10 mouse cellular contexts compared by ENCODE assay signal in the genomic region with DNA sequence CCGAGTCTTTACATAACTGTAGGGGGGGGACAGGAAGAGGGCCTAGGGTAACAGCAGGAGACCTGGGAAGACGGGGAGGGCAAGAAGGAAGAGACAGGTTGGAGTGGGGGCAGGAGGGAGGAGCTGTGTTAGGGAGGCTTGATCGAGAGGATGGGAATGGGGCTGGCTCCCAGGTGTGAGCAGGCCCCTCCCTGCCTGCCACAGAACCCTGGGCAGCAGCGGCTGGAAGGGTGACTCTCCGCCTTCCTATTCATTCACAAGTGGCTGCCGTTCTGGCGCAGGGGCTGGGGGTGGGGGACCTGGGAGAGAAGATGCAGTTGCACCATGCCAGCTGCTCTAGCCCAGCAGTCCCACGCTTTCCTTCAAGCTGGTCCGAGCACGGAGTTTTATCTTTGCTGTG. TPM values are rescaled to one million over a fixed set of nuclear protein-coding genes. Genes with fewer than 3 reads are reported as not detected.
DNase-seq lines count a peak whose midpoint lies in the region; ATAC-seq and TF ChIP-seq lines count a peak whose summit lies in the region.
"Had no signal": no experiment of that assay in that cellular context is flagged by ENCODE, and none has a peak within 500 bp of the region (broad histone marks: within the 10 kb centered on the region; RNA-seq: fewer than 3 reads in every experiment).

No protein-coding gene starts in this region.

- no peaks in the 10 kb centered on the region for H3K36me3 ChIP-seq in embryonic facial prominence, embryonic 14.5 days (ENCODE audit: control insufficient read depth, insufficient read depth, low read length)
- H3K36me3 ChIP-seq in kidney, postnatal 0 days (ENCODE audit: insufficient read depth, low read length): no peaks in the 10 kb centered on the region
- H3K36me3 ChIP-seq in midbrain, embryonic 11.5 days (ENCODE audit: control insufficient read depth, insufficient read depth, low read length): no peaks in the 10 kb centered on the region

- ATAC-seq in embryonic facial prominence, embryonic 14.5 days (ENCODE audit: low read depth): peak; percentile 48
- peak; percentile 47 for ATAC-seq in kidney, postnatal 0 days (replicated peaks; ENCODE audit: low FRiP score, low read depth)
- ATAC-seq in midbrain, embryonic 11.5 days (ENCODE audit: low FRiP score): peak; percentile 43

- H3K27me3 ChIP-seq in embryonic facial prominence, embryonic 14.5 days (replicated peaks; ENCODE audit: control insufficient read depth, insufficient read depth, low read length): no peaks in the 10 kb centered on the region
- H3K27me3 ChIP-seq in kidney, postnatal 0 days (ENCODE audit: insufficient read depth, low read length): no peaks in the 10 kb centered on the region
- H3K27me3 ChIP-seq in midbrain, embryonic 11.5 days (ENCODE audit: control insufficient read depth, insufficient read depth, low read length): no peaks in the 10 kb centered on the region

- TF ChIP-seq CTCF in kidney, postnatal 0 days (IDR thresholded peaks at IDR 0.05; ENCODE audit: low read depth): no peak

- no peak overlapping the region for H3K27ac ChIP-seq in embryonic facial prominence, embryonic 14.5 days (replicated peaks; ENCODE audit: low read depth, low read length)
- H3K27ac ChIP-seq in kidney, postnatal 0 days: peak overlapping the region; percentile 79
- H3K27ac ChIP-seq in midbrain, embryonic 11.5 days (ENCODE audit: low read depth, low read length): no peak overlapping the region

- peak; percentile 25 for DNase-seq in adrenal gland, postnatal 10 days
- no peak for DNase-seq in adrenal gland, adult 18-20 months (ENCODE audit: low spot score in 2 of 2)
- peak; percentile 41 for DNase-seq in 3134 (ENCODE audit: extremely low read depth, insufficient read length, low spot score)
- peak; percentile 43 for DNase-seq in embryonic facial prominence, embryonic 14.5 days (ENCODE audit: low spot score)
- DNase-seq in kidney, postnatal 0 days (ENCODE audit: low spot score): no peak
- no peak for DNase-seq in midbrain, embryonic 11.5 days (ENCODE audit: low spot score, missing footprints)
- DNase-seq in ovary, adult 18-20 months (ENCODE audit: low spot score): no peak
- DNase-seq in layer of hippocampus, adult 9-11 months: no peak

- peak overlapping the region; percentile 23 for H3K4me3 ChIP-seq in embryonic facial prominence, embryonic 14.5 days (ENCODE audit: low read depth, low read length)
- H3K4me3 ChIP-seq in kidney, postnatal 0 days (replicated peaks; ENCODE audit: low read depth, low read length): peak overlapping the region; percentile 41
- H3K4me3 ChIP-seq in midbrain, embryonic 11.5 days (ENCODE audit: low read depth, low read length): no peak overlapping the region

- 9% methylated on average over 7 of the region's 10 CpGs for WGBS in embryonic facial prominence, embryonic 14.5 days
- WGBS in kidney, postnatal 0 days: 3% methylated on average over 10 of the region's 10 CpGs
- WGBS in midbrain, embryonic 11.5 days: 4% methylated on average over 10 of the region's 10 CpGs

- H3K4me1 ChIP-seq in embryonic facial prominence, embryonic 14.5 days (ENCODE audit: control insufficient read depth, insufficient read depth, low read length): peaks cover 26% of the 10 kb centered on the region
- no peaks in the 10 kb centered on the region; the same call in 1 of the 2 replicates for H3K4me1 ChIP-seq in kidney, postnatal 0 days (replicated peaks; ENCODE audit: insufficient read depth, low read length)
- H3K4me1 ChIP-seq in midbrain, embryonic 11.5 days (ENCODE audit: control insufficient read depth, insufficient read depth, low read length): peaks cover 14% of the 10 kb centered on the region

- H3K9me3 ChIP-seq in embryonic facial prominence, embryonic 14.5 days (ENCODE audit: control insufficient read depth, low read length): no peaks in the 10 kb centered on the region
- H3K9me3 ChIP-seq in kidney, postnatal 0 days (replicated peaks; ENCODE audit: low read length): no peaks in the 10 kb centered on the region
- H3K9me3 ChIP-seq in midbrain, embryonic 11.5 days (ENCODE audit: control insufficient read depth, low read length): no peaks in the 10 kb centered on the region

- 0 out of 2 replicates have a peak overlapping the region, but pooled peaks have one; percentile 34 for H3K9ac ChIP-seq in embryonic facial prominence, embryonic 14.5 days (ENCODE audit: low read depth, low read length)
- peak overlapping the region; percentile 63 for H3K9ac ChIP-seq in kidney, postnatal 0 days (ENCODE audit: low read depth, low read length)
- H3K9ac ChIP-seq in midbrain, embryonic 11.5 days (ENCODE audit: low read length): peak overlapping the region; percentile 33; the same call in 1 of the 2 replicates

- H3K4me2 ChIP-seq in embryonic facial prominence, embryonic 14.5 days (ENCODE audit: low read depth, low read length): peak overlapping the region; percentile 41
- H3K4me2 ChIP-seq in kidney, postnatal 0 days (ENCODE audit: low read length): peak overlapping the region; percentile 60
- H3K4me2 ChIP-seq in midbrain, embryonic 11.5 days: peak overlapping the region; percentile 30

RNA-seq across cellular contexts. Expression of a gene that starts 0.5 kb away (rescaled TPM):
- 10 to 100 TPM; 28.0 to 35.6 TPM for total RNA-seq in adrenal gland, postnatal 10 days (2021)
- total RNA-seq in adrenal gland, adult 18-20 months (2021): 10 to 100 TPM; 20.3 to 27.7 TPM
- 2.5 and 2.8 TPM in 2 replicates for polyA plus RNA-seq in embryonic facial prominence, embryonic 14.5 days (2014; fragmentation: Nextera tagmentation; extraction: Ambion mirVana)
- polyA plus RNA-seq in kidney, postnatal 0 days (2015; fragmentation: Nextera tagmentation; extraction: Ambion mirVana): 14.4 and 16.4 TPM in 2 replicates
- 0.10 and 0.14 TPM in 2 replicates for polyA plus RNA-seq in midbrain, embryonic 11.5 days (2014; fragmentation: Nextera tagmentation; extraction: Ambion mirVana)

RNA-seq across cellular contexts. Expression of a gene that starts 10.9 kb away (rescaled TPM):
- under 1 TPM in 1 of 2 experiments, not detected in 1; 0.73 TPM for total RNA-seq in adrenal gland, postnatal 10 days (2021)
- under 1 TPM; 0.38 to 0.40 TPM for total RNA-seq in adrenal gland, adult 18-20 months (2021)
- polyA plus RNA-seq in embryonic facial prominence, embryonic 14.5 days (2014; fragmentation: Nextera tagmentation; extraction: Ambion mirVana): 2.1 and 2.9 TPM in 2 replicates
- polyA plus RNA-seq in kidney, postnatal 0 days (2015; fragmentation: Nextera tagmentation; extraction: Ambion mirVana): 0.50 and 0.75 TPM in 2 replicates
- 0.87 and 1.4 TPM in 2 replicates for polyA plus RNA-seq in midbrain, embryonic 11.5 days (2014; fragmentation: Nextera tagmentation; extraction: Ambion mirVana)
- total RNA-seq: neutrophil, adult 5-6 weeks had no signal

RNA-seq across cellular contexts. Expression of a gene that starts 25.2 kb away (rescaled TPM):
- total RNA-seq in adrenal gland, postnatal 10 days (2021): 1 to 10 TPM in 1 of 2 experiments, under 1 TPM in 1; 0.99 to 1.0 TPM
- total RNA-seq in adrenal gland, adult 18-20 months (2021): under 1 TPM; 0.56 to 0.70 TPM
- polyA plus RNA-seq in embryonic facial prominence, embryonic 14.5 days (2014; fragmentation: Nextera tagmentation; extraction: Ambion mirVana): 0.07 and 0.08 TPM in 2 replicates
- 0.32 and 0.47 TPM in 2 replicates for polyA plus RNA-seq in kidney, postnatal 0 days (2015; fragmentation: Nextera tagmentation; extraction: Ambion mirVana)
- 0.17 and 0.37 TPM in 2 replicates for polyA plus RNA-seq in midbrain, embryonic 11.5 days (2014; fragmentation: Nextera tagmentation; extraction: Ambion mirVana)
- total RNA-seq: neutrophil, adult 5-6 weeks had no signal

RNA-seq across cellular contexts. Expression of a gene that starts 31.2 kb away (rescaled TPM):
- not detected for total RNA-seq in adrenal gland, postnatal 10 days (2021)
- not detected for total RNA-seq in adrenal gland, adult 18-20 months (2021)
- polyA plus RNA-seq in embryonic facial prominence, embryonic 14.5 days (2014; fragmentation: Nextera tagmentation; extraction: Ambion mirVana): 20.3 and 26.2 TPM in 2 replicates
- 0.09 TPM in 1 of 2 replicates, not detected in the other for polyA plus RNA-seq in kidney, postnatal 0 days (2015; fragmentation: Nextera tagmentation; extraction: Ambion mirVana)
- 0.11 TPM in 1 of 2 replicates, not detected in the other for polyA plus RNA-seq in midbrain, embryonic 11.5 days (2014; fragmentation: Nextera tagmentation; extraction: Ambion mirVana)
- total RNA-seq: neutrophil, adult 5-6 weeks had no signal
- polyA plus RNA-seq: cortical plate, adult 2 months had no signal

RNA-seq across cellular contexts. Expression of a gene that starts 40.0 kb away (rescaled TPM):
- 10 to 100 TPM in 1 of 2 experiments, 1 to 10 TPM in 1; 9.7 to 12.1 TPM for total RNA-seq in adrenal gland, postnatal 10 days (2021)
- 10 to 100 TPM in 1 of 2 experiments, 1 to 10 TPM in 1; 8.5 to 14.3 TPM for total RNA-seq in adrenal gland, adult 18-20 months (2021)
- 8.9 and 9.7 TPM in 2 replicates for polyA plus RNA-seq in embryonic facial prominence, embryonic 14.5 days (2014; fragmentation: Nextera tagmentation; extraction: Ambion mirVana)
- polyA plus RNA-seq in kidney, postnatal 0 days (2015; fragmentation: Nextera tagmentation; extraction: Ambion mirVana): 11.1 and 12.8 TPM in 2 replicates
- 55.3 and 63.2 TPM in 2 replicates for polyA plus RNA-seq in midbrain, embryonic 11.5 days (2014; fragmentation: Nextera tagmentation; extraction: Ambion mirVana)

Comparison
In these comparisons a context has a peak if more than half of its experiments do, and no peak if none do; other contexts are left out.
1. DNase-seq: peak in adrenal gland, postnatal 10 days (single experiment), 3134 (single experiment) and embryonic facial prominence, embryonic 14.5 days (single experiment); none in adrenal gland, adult 18-20 months (0 of 2), kidney, postnatal 0 days (single experiment), midbrain, embryonic 11.5 days (single experiment), ovary, adult 18-20 months (single experiment) and layer of hippocampus, adult 9-11 months (single experiment).
2. Peak in every context shown above with its lines, with median percentiles within 50 percentile points of each other: ATAC-seq, H3K4me2 ChIP-seq and H3K9ac ChIP-seq.